Mouse (Mus musculus): ENCODE measurements around the gene Zfp472. TPM values are rescaled to one million over a fixed set of nuclear protein-coding genes. Genes with fewer than 3 reads are reported as not detected.

Gene Zfp472
- total RNA-seq (2021): 1 to 10 TPM; 2.5 to 3.0 TPM
- long read RNA-seq, experiment 1, partial matches to known transcripts: 0 of 1 reads
- long read RNA-seq, experiment 1, other reads (novel, unspliced or antisense): 0 of 1 reads
- long read RNA-seq, experiment 2, transcript Zfp472-201 (4 exons, 2,376 nt): major isoform, 5 of 5 reads
- long read RNA-seq, experiment 2, partial matches to known transcripts: 0 of 5 reads
- long read RNA-seq, experiment 2, other reads (novel, unspliced or antisense): 0 of 5 reads

GRCm38 (mm10) chr17:32965623-32966290 is at the start of gene Zfp472:
TSS of gene Zfp472 (plus strand) at chr17:32965814.
- peak; percentile 79 for DNase-seq

DNA sequence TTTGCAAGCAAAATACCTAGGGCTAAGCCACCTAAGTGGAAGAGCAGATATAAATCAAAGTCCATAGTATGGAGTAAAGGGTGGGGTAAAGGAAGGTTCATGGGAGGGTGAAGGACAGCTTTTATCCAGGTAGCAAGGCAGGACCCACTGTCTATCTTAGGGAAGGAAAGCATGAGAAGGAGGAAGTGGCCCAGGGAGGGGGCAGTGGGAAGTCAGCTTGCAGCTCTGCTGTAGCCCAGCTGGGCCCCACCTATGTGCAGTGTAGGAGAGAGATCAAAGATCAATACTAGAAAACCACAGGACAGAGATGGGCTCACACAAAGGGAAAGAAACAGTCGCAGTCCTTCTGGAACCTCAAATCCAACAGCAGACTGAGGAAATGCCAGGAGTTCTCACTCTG is 49.5 kb upstream of the Zfp472 start:
- DNase-seq: no peak

DNA sequence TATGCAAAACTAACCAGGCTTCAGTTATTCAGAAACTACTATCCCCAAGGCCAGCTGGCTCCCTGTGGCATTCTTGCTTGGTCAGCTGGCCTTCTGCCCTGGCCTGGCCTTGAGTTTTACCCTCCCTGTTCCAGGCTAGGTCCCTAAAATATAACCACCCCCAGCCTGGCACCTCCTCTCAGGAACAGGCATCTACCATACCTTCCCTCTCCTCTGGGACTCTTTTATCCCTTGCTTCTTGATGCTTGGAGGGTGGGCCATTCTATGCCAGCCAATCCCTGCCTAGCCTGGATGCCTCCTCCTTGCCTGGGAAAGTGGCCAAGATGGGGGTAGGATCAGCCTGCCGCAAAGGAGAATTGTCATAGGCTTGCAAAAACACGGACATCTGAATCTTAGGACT is 48.5 kb upstream of the Zfp472 start, which contains the start of gene Cyp4f14:
Cyp4f14 (minus strand) TSS at position 212 of the 400 bp plus-strand sequence.
- DNase-seq: peak; percentile 31

GRCm38 (mm10) chr17:32919123-32919522 is 46.5 kb upstream of the Zfp472 start:
- no peak for DNase-seq

DNA sequence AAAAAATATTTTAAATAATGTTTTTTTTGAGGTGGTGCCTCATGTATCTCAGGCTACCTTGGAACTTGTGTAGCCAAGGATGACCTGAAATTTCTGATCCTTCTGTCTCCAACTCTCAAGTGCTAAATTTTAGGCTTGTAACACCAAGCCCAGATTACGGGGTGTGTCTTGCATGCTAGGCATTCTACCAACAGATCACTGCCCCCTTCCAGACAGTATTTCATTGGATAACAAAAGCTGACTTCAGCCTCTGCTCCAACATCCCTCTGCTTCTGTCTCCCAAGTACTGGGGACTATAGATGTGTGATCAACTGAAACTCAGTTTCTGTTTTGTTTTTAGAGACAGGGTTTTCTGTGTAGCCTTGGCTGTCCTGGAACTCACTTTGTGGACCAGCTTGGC is 41.9 kb upstream of the Zfp472 start:
- no peak for DNase-seq

GRCm38 (mm10) chr17:32924658-32925312 is 40.8 kb upstream of the Zfp472 start:
- DNase-seq: peak; percentile 70

DNA sequence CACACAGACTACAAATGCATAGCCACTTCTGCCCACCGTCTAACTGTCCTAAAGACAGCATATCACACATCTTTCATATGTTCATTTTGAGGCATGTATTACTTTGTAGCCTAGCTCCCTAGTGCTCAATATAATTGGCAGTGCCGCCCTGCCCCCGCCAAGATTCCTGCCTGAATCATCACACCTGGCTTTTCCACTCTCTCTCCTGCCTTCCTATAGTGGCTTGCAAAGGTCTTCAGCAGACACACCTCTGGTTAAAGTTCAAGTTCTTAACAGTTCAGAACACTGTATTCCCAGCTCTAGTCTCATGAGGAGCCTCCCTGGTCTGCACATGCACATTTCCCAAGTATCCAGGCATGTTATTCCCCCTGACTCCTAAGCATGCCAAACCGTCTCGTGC is 37.8 kb upstream of the Zfp472 start:
- no peak for DNase-seq

DNA sequence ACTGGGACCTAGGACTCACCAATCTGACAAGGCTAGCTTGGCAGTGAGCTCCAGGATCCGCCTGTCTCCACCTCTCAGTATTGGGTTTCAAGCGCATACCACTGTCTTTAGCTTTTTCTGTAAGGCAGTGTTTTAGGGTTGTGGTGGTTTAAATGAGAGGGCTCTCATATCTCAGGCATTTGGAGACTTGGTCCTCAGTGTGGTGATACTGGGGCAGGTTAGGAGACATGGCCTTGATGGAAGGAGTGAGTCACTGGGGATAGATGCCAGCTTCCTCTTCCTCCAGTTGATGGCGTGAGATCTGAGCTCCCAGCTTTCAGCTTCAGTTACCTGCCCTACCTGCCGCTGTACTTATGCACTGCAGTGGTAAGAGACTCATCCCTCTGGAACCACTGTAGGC is 25.8 kb upstream of the Zfp472 start:
- DNase-seq: no peak

DNA sequence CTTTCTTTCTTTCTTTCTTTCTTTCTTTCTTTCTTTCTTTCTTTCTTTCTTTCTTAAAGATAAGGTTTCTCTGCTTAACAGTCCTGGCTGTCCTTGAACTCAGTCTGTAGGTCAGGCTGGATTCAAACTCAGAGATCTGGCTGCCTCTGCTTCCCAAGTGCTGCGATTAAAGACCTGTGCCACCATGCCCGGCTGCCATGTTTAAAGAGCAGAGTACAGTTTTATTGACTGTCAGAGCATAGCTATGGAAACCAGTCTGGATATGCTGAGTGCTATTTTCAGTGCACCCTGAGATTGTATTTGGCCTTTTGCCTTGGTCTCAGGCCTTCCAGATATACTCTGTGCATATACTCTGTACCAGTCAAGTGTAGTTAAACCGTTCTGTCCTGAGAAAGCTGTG is 22.0 kb upstream of the Zfp472 start:
- DNase-seq: no peak

DNA sequence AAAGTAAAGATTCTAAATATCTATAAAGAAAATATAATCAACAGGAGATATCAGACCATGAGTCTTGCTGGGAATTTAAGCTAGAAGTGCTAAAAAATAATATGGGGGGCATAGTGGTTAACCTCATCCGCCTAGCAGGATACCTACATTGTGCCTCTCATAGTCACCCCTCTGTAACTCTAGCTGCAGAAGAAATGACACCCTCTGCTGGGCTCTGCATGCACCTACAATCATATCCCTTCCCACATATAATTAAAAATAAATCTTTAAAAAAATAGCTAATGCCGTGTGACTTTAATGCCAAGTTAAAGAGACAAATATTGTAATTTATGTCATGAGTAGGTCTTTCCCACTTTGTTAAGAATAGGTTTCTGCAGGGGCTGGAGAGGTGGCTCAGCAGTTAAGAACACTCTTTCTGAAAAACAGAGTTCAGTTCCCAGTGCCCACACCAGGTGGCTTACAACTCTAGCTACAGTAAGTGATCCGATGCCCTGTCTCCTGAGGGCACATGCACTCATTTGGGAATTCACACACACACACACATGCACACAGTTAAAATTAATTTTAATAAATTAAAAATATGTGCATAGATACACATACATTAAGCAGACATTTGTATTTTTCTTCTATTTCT is 21.1 kb upstream of the Zfp472 start:
- DNase-seq: no peak

DNA sequence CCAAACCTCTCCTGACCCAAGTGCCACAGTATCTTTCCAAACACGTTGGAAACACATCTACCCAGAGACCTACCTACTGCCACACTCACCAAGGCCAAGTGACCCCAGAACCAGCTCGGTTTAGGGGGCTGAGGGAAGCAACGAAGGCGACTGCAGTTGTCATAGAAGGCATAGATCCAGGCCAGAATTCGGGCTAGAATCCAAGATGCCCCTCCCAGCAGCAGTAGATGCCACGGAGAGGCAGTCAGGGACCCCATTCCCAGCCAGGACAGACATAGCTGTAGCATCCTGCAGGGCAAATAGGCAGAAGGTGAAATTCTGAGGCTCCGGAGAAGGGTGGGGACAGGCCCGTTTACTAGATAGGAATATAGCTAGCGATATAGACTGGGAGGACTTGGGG is 18.9 kb upstream of the Zfp472 start:
- DNase-seq: no peak

GRCm38 (mm10) chr17:32947215-32947914 is 18.2 kb upstream of the Zfp472 start, which contains the start of gene Cyp4f13:
TSS of gene Cyp4f13 (minus strand) at chr17:32947402.
- DNase-seq: peak; percentile 100

DNA sequence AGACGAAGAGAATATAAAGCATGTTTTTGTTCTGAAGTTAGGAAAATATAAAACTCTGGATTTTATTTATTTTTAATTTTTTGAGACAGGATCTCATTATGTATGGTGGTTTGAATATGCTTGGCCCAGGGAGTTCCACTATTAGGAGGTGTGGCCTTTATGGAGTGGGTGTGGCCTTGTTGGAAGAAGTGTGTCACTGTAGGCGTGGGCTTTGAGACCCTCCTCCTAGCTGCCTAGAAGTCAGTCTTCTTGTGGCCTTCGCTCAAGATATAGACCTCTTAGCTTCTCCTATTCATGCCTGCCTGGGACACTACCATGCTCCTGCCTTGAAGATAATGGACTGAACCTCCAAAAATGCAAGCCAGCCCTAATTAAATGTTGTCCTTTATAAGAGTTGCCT is 15.5 kb upstream of the Zfp472 start:
- no peak for DNase-seq

DNA sequence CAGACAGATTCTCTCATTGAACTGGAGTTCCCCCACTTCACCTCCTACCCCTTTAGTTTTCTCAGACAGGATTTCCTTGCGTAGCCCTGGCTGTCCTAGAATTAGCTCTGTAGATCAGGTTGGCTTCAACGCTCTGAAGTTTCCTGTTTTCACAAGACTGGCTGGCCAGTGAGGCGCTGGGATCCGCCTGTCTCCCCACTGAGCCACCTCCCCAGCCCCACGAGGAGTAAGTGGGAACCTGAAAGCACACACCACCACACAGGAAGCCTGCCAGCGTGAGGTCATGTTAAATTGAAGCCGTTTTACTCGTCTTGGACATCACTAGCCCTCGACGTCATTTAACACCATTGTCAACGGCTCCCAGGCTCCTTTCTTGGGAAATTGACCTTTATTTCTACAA is 14.6 kb upstream of the Zfp472 start:
- DNase-seq: no peak

DNA sequence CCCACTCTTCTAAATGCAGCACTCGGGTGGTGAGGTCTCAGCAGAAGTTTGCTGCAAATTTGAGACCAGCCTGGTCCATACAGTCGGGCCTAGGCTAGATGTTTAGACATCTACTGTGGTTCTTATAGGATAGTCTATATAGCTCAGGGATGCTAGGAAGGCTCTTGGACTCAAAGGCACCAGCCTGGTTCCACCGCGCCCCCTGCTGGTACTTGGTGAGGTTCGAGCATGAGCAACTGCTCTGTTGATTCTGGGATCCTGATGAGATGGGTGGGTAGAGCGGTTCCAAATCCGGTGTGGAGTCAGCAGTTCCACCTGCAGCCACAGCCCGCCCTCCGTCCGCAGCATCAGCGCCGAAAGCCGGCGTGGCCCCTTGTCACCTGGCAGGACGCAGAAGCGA is 14.2 kb upstream of the Zfp472 start:
- peak; percentile 90 for DNase-seq

- peak; percentile 10 for DNase-seq
Observed at GRCm38 (mm10) chr17:32965253-32965622, 376 bp upstream of the Zfp472 start.

DNA sequence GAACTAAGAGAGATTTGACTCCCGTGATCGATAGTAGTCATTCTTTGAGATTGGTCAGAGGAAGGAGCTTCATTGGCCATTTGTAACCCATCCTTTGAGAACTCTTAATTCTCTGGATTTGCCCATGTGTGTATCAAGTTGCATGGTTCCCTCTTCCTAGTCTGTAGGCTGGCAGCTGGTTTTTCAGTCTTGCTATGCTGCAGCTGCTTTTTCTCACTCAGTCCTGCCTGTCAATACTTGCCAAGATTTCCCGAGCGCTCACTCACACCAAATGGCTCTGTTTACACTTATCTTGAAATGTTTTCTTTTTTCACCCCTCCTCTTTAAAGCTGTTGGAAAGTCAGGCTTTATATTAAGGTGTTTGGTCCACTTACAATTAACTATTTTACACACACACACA is 15.7 kb downstream of the Zfp472 start:
- DNase-seq: no peak

- no peak for DNase-seq
Observed at GRCm38 (mm10) chr17:32986301-32986700, 20.7 kb downstream of the Zfp472 start.

DNA sequence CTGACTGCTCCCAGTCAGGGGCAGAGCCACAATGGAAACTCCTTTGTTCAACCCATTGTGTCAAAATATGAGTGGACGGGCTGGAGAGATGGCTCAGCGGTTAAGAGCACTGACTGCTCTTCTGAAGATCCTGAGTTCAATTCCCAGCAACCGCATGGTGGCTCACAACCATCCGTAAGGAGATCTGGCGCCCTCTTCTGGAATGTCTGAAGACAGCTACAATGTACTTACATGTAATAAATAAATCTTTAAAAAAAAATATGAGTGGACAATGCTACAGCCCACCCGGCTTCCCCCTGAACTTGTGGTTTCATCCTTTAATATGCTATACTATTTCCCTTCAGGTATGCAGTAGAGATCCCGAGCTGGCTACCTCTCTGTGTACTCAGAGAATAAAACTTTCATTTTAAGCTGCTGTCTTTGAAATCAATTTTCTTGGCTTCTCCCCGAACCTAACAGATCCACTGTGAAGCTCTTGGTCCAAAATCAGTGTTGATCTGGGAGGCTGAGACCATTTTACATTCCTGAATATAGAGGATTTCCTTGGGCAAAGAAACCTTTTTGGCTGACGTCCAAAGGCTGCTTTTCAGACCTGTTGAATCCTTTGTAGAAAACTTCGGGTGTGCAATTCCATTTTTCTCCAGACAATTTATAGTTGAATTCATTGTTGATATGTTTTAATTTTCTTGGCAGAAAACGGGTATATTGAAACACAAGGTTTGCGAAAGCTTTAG is 26.5 kb downstream of the Zfp472 start:
- DNase-seq: no peak

- DNase-seq: peak; percentile 68
Observed at GRCm38 (mm10) chr17:32992699-32993474, 27.3 kb downstream of the Zfp472 start, which contains the start of gene Zfp952. TSS of gene Zfp952 (plus strand) at chr17:32993129.

DNA sequence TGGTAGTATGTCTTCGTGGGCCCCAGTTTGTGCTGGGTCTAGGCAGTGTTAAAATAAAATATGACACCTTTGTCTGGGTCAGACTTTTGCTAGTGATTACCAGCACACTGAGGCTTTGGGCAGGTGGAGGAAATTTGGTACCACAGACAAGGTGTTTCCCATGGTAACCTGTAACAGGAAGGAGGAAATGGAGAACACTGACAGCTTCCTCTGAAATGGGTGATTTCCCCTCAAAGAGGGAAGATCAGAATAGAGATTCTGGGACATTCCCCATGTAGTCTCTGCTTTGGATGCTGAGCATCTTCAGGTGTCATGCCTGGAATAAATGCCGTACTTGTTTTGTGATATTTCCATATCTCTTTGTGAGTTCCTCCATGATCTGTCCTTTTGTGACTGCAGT is 32.9 kb downstream of the Zfp472 start:
- no peak for DNase-seq
